ENCODE assay signal across 8 mouse cellular contexts in genomic region chr19:5392892-5393291, GRCm38 (mm10). TPM values are rescaled to one million over a fixed set of nuclear protein-coding genes. Genes with fewer than 3 reads are reported as not detected.
DNase-seq lines count a peak whose midpoint lies in the region; ATAC-seq lines count a peak whose summit lies in the region.
"Had no signal": no experiment of that assay in that cellular context is flagged by ENCODE, and none has a peak within 500 bp of the region (broad histone marks: within the 10 kb centered on the region; RNA-seq: fewer than 3 reads in every experiment).

No protein-coding gene starts in this region.

- DNase-seq in right cerebral cortex, postnatal 4 days = peak; percentile 34
- DNase-seq in right cerebral cortex, postnatal 36 days (ENCODE audit: low spot score in 2 of 2) = no peak
- peak; percentile 69 for DNase-seq in cerebellum, adult 8-10 months
- peak; percentile 77 to 80 for DNase-seq in kidney, postnatal 4 days
- no peak for DNase-seq in frontal cortex, postnatal 14 days (ENCODE audit: low spot score in 2 of 2)
- no peak for DNase-seq in spleen, postnatal 4 days (ENCODE audit: low spot score in 2 of 2)

- H3K9ac ChIP-seq in forebrain, embryonic 13.5 days = no peak overlapping the region
- H3K9ac ChIP-seq: hindbrain, embryonic 15.5 days had no signal

- H3K36me3 ChIP-seq in forebrain, embryonic 13.5 days (ENCODE audit: poor library complexity, severe bottlenecking) = no peaks in the 10 kb centered on the region
- H3K36me3 ChIP-seq: hindbrain, embryonic 15.5 days had no signal

- no peaks in the 10 kb centered on the region for H3K9me3 ChIP-seq in forebrain, embryonic 13.5 days (replicated peaks)
- H3K9me3 ChIP-seq: hindbrain, embryonic 15.5 days had no signal

- no peak overlapping the region; the same call in 1 of the 2 replicates for H3K27ac ChIP-seq in forebrain, embryonic 13.5 days
- H3K27ac ChIP-seq: hindbrain, embryonic 15.5 days had no signal

- WGBS in forebrain, embryonic 13.5 days = 47% methylated on average over 4 of the region's 4 CpGs

- H3K27me3 ChIP-seq in forebrain, embryonic 13.5 days = no peaks in the 10 kb centered on the region
- H3K27me3 ChIP-seq: hindbrain, embryonic 15.5 days had no signal

- no peak overlapping the region for H3K4me2 ChIP-seq in forebrain, embryonic 13.5 days
- H3K4me2 ChIP-seq: hindbrain, embryonic 15.5 days had no signal

- H3K4me3 ChIP-seq in forebrain, embryonic 13.5 days = no peak overlapping the region
- H3K4me3 ChIP-seq: hindbrain, embryonic 15.5 days had no signal

- no peak for ATAC-seq in forebrain, embryonic 13.5 days

- peaks cover 25% of the 10 kb centered on the region for H3K4me1 ChIP-seq in forebrain, embryonic 13.5 days

RNA-seq across cellular contexts. Expression of gene Sart1, which starts 4.4 kb away (rescaled TPM):
- 85.3 and 88.4 TPM in 2 replicates for polyA plus RNA-seq in forebrain, embryonic 13.5 days (2015; fragmentation: Nextera tagmentation; extraction: Ambion mirVana)

RNA-seq across cellular contexts. Expression of gene Tsga10ip, which starts 9.4 kb away (rescaled TPM):
- 0.39 TPM in 1 of 2 replicates, not detected in the other for polyA plus RNA-seq in forebrain, embryonic 13.5 days (2015; fragmentation: Nextera tagmentation; extraction: Ambion mirVana)
- polyA plus RNA-seq: hindbrain, embryonic 15.5 days had no signal

RNA-seq across cellular contexts. Expression of gene Banf1, which starts 25.9 kb away (rescaled TPM):
- polyA plus RNA-seq in forebrain, embryonic 13.5 days (2015; fragmentation: Nextera tagmentation; extraction: Ambion mirVana) = 479 and 496 TPM in 2 replicates

RNA-seq across cellular contexts. Expression of gene Eif1ad, which starts 26.4 kb away (rescaled TPM):
- polyA plus RNA-seq in forebrain, embryonic 13.5 days (2015; fragmentation: Nextera tagmentation; extraction: Ambion mirVana) = 64.3 and 69.5 TPM in 2 replicates

RNA-seq across cellular contexts. Expression of gene Drap1, which starts 31.9 kb away (rescaled TPM):
- 291 and 298 TPM in 2 replicates for polyA plus RNA-seq in forebrain, embryonic 13.5 days (2015; fragmentation: Nextera tagmentation; extraction: Ambion mirVana)

Comparison
In these comparisons a context has a peak if more than half of its experiments do, and no peak if none do; other contexts are left out.
1. DNase-seq: peak in right cerebral cortex, postnatal 4 days (single experiment), cerebellum, adult 8-10 months (single experiment) and kidney, postnatal 4 days (2 of 2); none in right cerebral cortex, postnatal 36 days (0 of 2), frontal cortex, postnatal 14 days (0 of 2) and spleen, postnatal 4 days (0 of 2).